Mouse (Mus musculus) ES-Bruce4 (cell line): ENCODE results near the gene Tsnax. TPM values are rescaled to one million over a fixed set of nuclear protein-coding genes. Genes with fewer than 3 reads are reported as not detected.

Source experiments
- H3K27ac ChIP-seq: 2 replicates; pipeline ENCODE4 v1.5.1; 2012; ENCODE audit warnings: low read length, inconsistent platforms; ENCODE audit not compliant: insufficient read depth
- H3K27me3 ChIP-seq: 2 replicates; pipeline ENCODE4 v1.6.1; 2012; ENCODE audit warnings: mild to moderate bottlenecking, low read length, inconsistent platforms; ENCODE audit not compliant: control insufficient read depth, poor library complexity, insufficient read depth, severe bottlenecking
- H3K36me3 ChIP-seq: 2 replicates; pipeline ENCODE4 v1.6.1; 2012; ENCODE audit warnings: inconsistent platforms, mild to moderate bottlenecking, low read length, moderate library complexity; ENCODE audit not compliant: control insufficient read depth, poor library complexity, insufficient read depth, severe bottlenecking
- H3K4me1 ChIP-seq: one replicate; pipeline ENCODE4 v1.8.1; 2011; ENCODE audit warnings: low read length; ENCODE audit not compliant: control insufficient read depth, insufficient read depth
- H3K4me3 ChIP-seq: 2 replicates; pipeline ENCODE4 v1.5.1; 2011; ENCODE audit warnings: low read depth, mild to moderate bottlenecking, low read length
- H3K9ac ChIP-seq: 2 replicates; pipeline ENCODE4 v1.6.1; 2012; ENCODE audit warnings: low read depth, mild to moderate bottlenecking, inconsistent platforms; ENCODE audit not compliant: poor library complexity, severe bottlenecking
- H3K9me3 ChIP-seq: replicated peaks from 2 replicates; pipeline ENCODE4 v1.6.1; 2012; ENCODE audit warnings: mild to moderate bottlenecking, low read length, inconsistent platforms; ENCODE audit not compliant: control insufficient read depth, poor library complexity, insufficient read depth, severe bottlenecking
- CTCF ChIP-seq: IDR thresholded peaks from one replicate; pipeline ENCODE4 v1.8.1; 2011; ENCODE audit warnings: low read depth, low read length
- EP300 ChIP-seq: IDR thresholded peaks from 2 replicates; pipeline ENCODE4 v1.6.1; 2011; ENCODE audit warnings: low read depth, low read length; ENCODE audit not compliant: insufficient read depth
- POLR2A ChIP-seq: IDR thresholded peaks from one replicate; pipeline ENCODE4 v1.8.1; 2011; ENCODE audit warnings: low read length; ENCODE audit not compliant: insufficient read depth
- polyA plus RNA-seq: library from polyadenylated mRNA; stranded (reverse); fragments of >200 nt; gene quantifications from 2 replicates; pipeline ENCODE4 v1.2.4, GENCODE M21; 2011; ENCODE audit warnings: low read depth; ENCODE audit not compliant: missing spikeins, insufficient read depth, insufficient read length

The Tsnax gene
- polyA plus RNA-seq, 1 experiment = 51.2 TPM

DNA sequence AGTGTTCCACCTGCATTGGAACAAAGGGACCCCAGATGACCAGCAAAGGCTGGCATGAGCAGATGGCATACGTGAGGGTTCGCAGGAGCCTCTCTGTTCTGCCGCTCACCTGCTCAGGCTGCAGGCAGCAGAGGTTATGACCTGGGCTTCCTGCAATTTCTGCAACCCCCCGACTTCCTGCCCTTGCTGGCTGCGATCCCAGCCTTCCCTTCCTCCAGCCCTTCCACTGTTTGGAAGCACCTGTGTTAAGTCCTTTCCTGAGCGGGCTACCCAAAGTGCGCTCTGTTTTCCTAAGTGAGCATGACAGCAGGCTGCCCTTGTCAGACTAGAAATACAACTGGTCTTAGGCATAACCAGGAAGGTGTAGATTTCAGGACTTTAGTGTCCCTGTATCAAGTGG, 24.3 kb downstream of the Tsnax start:
- Histone ChIP-seq H3K36me3 (peaks cover 4% of the 10 kb centered on the region), H3K27me3 (no peaks in the 10 kb centered on the region), H3K9ac (no peak overlapping the region), H3K4me3 (no peak overlapping the region), H3K9me3 (no peaks in the 10 kb centered on the region), H3K4me1 (no peaks in the 10 kb centered on the region), H3K27ac (no peak overlapping the region)
- no peak for TF ChIP-seq EP300
- TF ChIP-seq CTCF = no peak
- TF ChIP-seq POLR2A = no peak

GRCm38 (mm10) chr8:125038731-125039130, 25.9 kb downstream of the Tsnax start:
- no peaks in the 10 kb centered on the region for H3K4me1 ChIP-seq
- no peak overlapping the region for H3K4me3 ChIP-seq
- H3K9ac ChIP-seq = no peak overlapping the region
- no peaks in the 10 kb centered on the region for H3K9me3 ChIP-seq
- H3K27me3 ChIP-seq = no peaks in the 10 kb centered on the region
- H3K27ac ChIP-seq = no peak overlapping the region
- no peaks in the 10 kb centered on the region for H3K36me3 ChIP-seq
- TF ChIP-seq EP300 (no peak), POLR2A (no peak), CTCF (no peak)

DNA sequence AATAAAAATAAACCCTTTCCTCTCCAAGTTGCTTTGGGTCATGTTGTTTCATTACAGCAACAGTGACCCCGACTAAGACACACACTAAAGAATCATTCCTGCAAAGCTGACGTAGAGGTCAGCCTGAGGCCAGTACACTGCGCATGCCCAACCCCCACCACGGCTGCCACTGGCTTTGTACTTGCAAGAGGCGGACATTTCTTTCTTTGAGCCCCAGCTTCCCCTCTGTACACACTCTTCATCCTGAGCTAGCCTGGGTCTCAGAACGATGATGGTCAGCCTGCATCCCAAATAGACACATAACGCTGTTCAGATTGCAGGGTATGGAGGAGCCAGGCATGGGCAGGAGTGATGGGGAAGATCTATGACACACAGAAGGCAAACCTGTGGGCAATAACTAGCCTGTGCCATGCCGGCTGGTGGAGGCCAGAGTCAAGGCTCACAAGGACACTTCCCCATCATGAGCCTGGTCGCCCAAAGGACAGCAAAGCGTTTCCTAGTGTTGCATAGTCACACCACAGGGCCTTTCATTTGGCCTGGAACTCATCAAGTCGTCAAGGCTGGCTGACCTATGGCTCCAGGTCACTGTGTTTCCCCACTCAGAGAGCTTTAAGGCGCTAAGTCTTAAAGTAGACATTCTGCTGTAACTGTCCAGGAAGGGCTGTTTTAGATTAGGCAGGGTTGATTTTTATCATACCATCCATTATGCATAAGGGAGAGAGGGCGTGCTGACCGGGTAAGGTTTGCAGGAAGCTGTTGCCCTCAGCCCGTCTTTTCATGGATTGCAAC, 28.0 kb downstream of the Tsnax start:
- no peak overlapping the region for H3K27ac ChIP-seq
- no peaks in the 10 kb centered on the region for H3K36me3 ChIP-seq
- no peak overlapping the region for H3K9ac ChIP-seq
- no peak overlapping the region for H3K4me3 ChIP-seq
- H3K27me3 ChIP-seq = no peaks in the 10 kb centered on the region
- H3K9me3 ChIP-seq = no peaks in the 10 kb centered on the region
- TF ChIP-seq POLR2A = no peak
- TF ChIP-seq CTCF = no peak
- H3K4me1 ChIP-seq = no peaks in the 10 kb centered on the region

- Histone ChIP-seq H3K36me3 (no peaks in the 10 kb centered on the region), H3K27me3 (no peaks in the 10 kb centered on the region), H3K4me3 (no peak overlapping the region), H3K9ac (no peak overlapping the region), H3K4me1 (no peaks in the 10 kb centered on the region), H3K27ac (no peak overlapping the region), H3K9me3 (no peaks in the 10 kb centered on the region)
- TF ChIP-seq CTCF = no peak
- TF ChIP-seq POLR2A = no peak
- no peak for TF ChIP-seq EP300
Observed at GRCm38 (mm10) chr8:125041496-125041895, 28.7 kb downstream of the Tsnax start.

DNA sequence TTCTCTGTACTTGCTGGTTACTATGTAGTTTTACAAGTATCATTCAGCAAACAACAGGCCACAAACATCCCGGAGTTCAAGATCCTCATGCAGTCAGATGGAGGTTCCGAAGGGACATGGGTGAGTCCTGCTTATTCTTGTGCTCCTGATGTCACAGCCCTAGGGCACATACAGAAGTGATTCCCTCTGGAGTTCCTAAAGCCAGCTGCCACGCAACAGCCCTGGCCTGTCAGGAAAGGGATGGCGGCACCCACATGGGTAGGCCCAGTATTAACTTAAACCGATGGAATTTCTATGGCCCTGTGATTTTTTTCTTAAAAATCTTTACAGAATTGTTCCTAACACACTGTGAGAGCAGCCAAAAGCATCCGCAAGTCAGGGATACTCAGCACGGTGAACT, 30.6 kb downstream of the Tsnax start:
- H3K4me1 ChIP-seq = no peaks in the 10 kb centered on the region
- TF ChIP-seq POLR2A = no peak
- no peak for TF ChIP-seq EP300
- no peak for TF ChIP-seq CTCF
- H3K27me3 ChIP-seq = no peaks in the 10 kb centered on the region
- no peak overlapping the region for H3K27ac ChIP-seq
- no peak overlapping the region for H3K4me3 ChIP-seq
- no peaks in the 10 kb centered on the region for H3K9me3 ChIP-seq
- H3K9ac ChIP-seq = no peak overlapping the region
- no peaks in the 10 kb centered on the region for H3K36me3 ChIP-seq

GRCm38 (mm10) chr8:125043935-125044334, 31.1 kb downstream of the Tsnax start:
- no peaks in the 10 kb centered on the region for H3K4me1 ChIP-seq
- no peaks in the 10 kb centered on the region for H3K27me3 ChIP-seq
- no peak overlapping the region for H3K9ac ChIP-seq
- no peaks in the 10 kb centered on the region for H3K9me3 ChIP-seq
- no peaks in the 10 kb centered on the region for H3K36me3 ChIP-seq
- no peak overlapping the region for H3K4me3 ChIP-seq
- no peak for TF ChIP-seq POLR2A
- no peak for TF ChIP-seq EP300
- no peak for TF ChIP-seq CTCF
- H3K27ac ChIP-seq = no peak overlapping the region
